Mouse (Mus musculus): ENCODE measurements around the gene Fosb. TPM values are rescaled to one million over a fixed set of nuclear protein-coding genes. Genes with fewer than 3 reads are reported as not detected.
"Not testable (repeated sequence)": the region's sequence is repeated elsewhere in the genome, so short reads cannot be mapped to it uniquely, and the experiment has no call there.

Fosb gene
- polyA plus RNA-seq, 1 experiment from 2014 or later = 0.03 TPM

DNA sequence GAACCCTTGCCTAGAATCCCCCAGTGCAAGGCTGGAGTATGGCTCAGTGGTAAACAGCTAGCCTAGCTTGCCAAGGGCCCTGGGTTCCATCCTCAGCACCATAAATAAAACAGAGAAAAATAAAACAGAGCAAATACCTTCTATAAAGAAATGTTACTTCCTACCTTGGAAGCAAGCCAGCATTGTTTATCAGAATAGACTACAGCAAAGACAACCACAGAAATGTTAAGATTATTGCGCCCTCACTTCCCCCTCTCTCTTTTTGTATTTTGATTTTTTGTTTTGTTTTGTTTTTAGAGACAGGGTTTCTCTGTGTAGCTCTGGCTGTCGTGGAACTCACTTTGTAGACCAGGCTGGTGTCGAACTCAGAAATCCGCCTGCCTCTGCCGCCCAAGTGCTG lies 12.1 kb downstream of the Fosb start:
- Histone ChIP-seq H3K4me2 (no peak overlapping the region), H3K27me3 (peaks cover 22% of the 10 kb centered on the region), H3K4me1 (replicated peaks) (peaks cover 26% of the 10 kb centered on the region), H3K9me3 (replicated peaks) (no peaks in the 10 kb centered on the region; the same call in 1 of the 2 replicates), H3K36me3 (replicated peaks) (no peaks in the 10 kb centered on the region), H3K9ac (no peak overlapping the region), H3K27ac (replicated peaks) (no peak overlapping the region), H3K4me3 (replicated peaks) (no peak overlapping the region)
- ATAC-seq (ENCODE audit: insufficient read depth) = no peak
- 82% methylated on average over 5 of the region's 5 CpGs for WGBS (ENCODE audit: insufficient replicate concordance)

DNA sequence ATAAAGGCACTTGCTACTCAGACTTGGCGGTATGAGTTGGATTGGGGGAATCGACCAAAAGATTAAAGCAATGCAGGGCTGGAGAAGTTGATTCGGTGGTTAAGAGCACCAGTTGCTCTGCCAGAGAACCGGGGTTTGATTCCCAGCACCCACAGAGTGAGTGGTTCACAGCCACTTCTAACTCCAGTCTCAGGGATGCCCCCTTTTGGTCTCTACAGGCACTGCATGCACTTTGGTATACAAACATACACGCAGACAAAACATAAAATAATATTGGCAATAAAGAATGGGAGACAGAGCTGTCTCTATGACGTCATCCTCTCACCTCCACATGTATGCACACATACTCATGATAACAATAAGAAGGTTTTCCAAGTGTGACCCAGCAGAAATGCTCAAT lies 12.8 kb downstream of the Fosb start:
- Histone ChIP-seq H3K9ac (no peak overlapping the region), H3K9me3 (replicated peaks) (no peaks in the 10 kb centered on the region; the same call in 1 of the 2 replicates), H3K27me3 (peaks cover 14% of the 10 kb centered on the region), H3K36me3 (replicated peaks) (no peaks in the 10 kb centered on the region), H3K27ac (replicated peaks) (no peak overlapping the region), H3K4me1 (replicated peaks) (peaks cover 30% of the 10 kb centered on the region), H3K4me2 (no peak overlapping the region), H3K4me3 (replicated peaks) (no peak overlapping the region)
- WGBS (ENCODE audit: insufficient replicate concordance) = 78% methylated on average over 6 of the region's 6 CpGs
- no peak for ATAC-seq (ENCODE audit: insufficient read depth)

DNA sequence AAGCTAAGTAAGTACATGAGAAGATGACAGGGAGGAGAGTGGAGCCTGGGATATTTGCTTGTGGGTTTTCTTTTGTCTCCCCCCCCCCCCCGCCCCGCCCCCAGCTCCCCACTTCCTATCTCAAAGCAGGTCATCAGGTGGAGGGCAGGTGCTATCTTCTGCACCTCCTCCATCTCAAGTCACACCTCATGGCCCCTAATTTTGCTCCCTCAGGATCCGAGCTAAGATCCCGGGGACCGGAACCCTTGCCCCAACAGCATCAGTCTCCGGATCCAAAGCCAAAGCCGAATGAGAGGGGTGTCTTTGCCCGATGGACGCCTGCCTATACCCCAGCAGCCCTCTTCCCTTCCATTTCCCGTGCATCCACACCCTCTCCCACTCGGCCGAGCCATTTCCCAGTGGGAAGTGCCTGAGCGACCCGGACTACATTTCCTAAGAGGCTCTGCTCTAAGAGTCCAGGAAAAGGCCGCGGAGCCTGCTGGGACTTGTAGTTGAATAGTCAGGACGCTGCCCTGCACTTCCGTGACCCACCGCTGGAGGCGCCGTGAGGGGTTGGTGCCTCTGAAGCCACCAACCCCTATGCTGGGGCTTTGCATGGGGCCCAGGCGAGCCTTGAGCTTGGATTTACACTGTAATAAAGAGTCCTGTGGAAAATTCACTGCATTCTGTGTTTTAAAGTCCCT lies 14.2 kb downstream of the Fosb start:
- no peaks in the 10 kb centered on the region for H3K36me3 ChIP-seq (replicated peaks)
- peak; percentile 20; the same call in 1 of the 2 replicates for ATAC-seq (ENCODE audit: insufficient read depth)
- peaks cover 35% of the 10 kb centered on the region for H3K4me1 ChIP-seq (replicated peaks)
- H3K9me3 ChIP-seq (replicated peaks) = no peaks in the 10 kb centered on the region; the same call in 1 of the 2 replicates
- no peak overlapping the region for H3K27ac ChIP-seq (replicated peaks)
- H3K4me2 ChIP-seq = peak overlapping the region; percentile 80
- WGBS (ENCODE audit: insufficient replicate concordance) = 10% methylated on average over 22 of the region's 22 CpGs
- H3K9ac ChIP-seq = peak overlapping the region; percentile 48; the same call in 1 of the 2 replicates
- peak overlapping the region; percentile 54 for H3K4me3 ChIP-seq (replicated peaks)
- H3K27me3 ChIP-seq = peaks cover 4% of the 10 kb centered on the region; the same call in 1 of the 2 replicates

DNA sequence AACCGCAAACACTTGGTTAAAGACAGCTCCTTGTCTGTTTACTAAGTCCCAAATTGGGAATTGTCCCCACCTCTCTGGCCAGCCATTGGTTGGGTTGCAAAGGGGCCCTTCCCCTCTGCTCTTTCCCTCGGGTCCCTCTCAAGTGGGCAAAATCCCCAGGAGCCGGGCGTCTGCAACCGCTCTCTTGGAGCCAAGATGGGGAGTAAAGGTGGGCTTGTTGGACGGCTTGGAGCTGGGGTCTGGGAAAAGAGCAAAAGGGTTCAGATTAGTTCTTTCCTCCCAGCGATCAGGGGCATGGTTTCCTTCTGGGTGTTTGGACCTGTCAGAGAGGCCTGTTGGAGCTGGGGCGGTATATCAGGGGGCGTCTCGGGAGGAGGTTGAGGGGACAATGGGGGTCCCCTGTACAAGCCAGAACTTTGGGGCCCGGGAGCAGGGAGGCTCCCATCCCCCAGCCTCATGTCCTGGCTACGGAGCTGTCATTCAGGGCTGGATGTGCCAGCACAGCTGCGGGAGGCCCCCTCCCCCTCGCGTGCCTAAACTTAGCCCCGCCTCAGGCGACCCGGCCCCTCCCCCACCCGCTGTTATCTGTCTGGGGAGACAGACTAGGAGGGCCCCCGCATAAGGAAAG lies 18.8 kb downstream of the Fosb start:
- Histone ChIP-seq H3K27ac (replicated peaks) (peak overlapping the region; percentile 72), H3K4me2 (peak overlapping the region; percentile 84), H3K27me3 (peaks cover 15% of the 10 kb centered on the region), H3K4me3 (replicated peaks) (peak overlapping the region; percentile 56), H3K4me1 (replicated peaks) (peaks cover 36% of the 10 kb centered on the region), H3K9ac (peak overlapping the region; percentile 50), H3K9me3 (replicated peaks) (no peaks in the 10 kb centered on the region), H3K36me3 (replicated peaks) (no peaks in the 10 kb centered on the region)
- WGBS (ENCODE audit: insufficient replicate concordance) = 2% methylated on average over 20 of the region's 20 CpGs
- peak; percentile 73 for ATAC-seq (ENCODE audit: insufficient read depth)

DNA sequence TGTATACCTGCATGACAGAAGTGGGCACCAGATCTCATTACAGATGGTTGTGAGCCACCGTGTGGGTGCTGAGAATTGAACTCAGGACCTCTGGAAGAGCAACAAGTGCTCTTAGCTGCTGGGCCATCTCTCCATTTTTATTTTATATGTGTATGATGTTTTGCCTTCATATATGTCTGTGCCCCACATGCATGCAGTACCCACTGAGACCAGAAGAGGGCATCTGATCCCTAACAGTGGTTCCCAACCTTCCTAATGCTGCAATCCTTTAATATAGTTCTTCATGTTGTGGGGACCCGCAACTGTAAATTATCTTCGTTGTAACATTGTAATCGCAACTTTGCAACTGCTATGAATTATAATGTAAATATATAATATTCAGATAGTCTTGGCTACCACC lies 25.1 kb downstream of the Fosb start:
- no peak for ATAC-seq (ENCODE audit: insufficient read depth)
- Histone ChIP-seq H3K4me2 (no peak overlapping the region), H3K9me3 (replicated peaks) (no peaks in the 10 kb centered on the region), H3K4me3 (replicated peaks) (no peak overlapping the region), H3K4me1 (replicated peaks) (peaks cover 26% of the 10 kb centered on the region), H3K9ac (no peak overlapping the region), H3K27me3 (peaks cover 73% of the 10 kb centered on the region), H3K36me3 (replicated peaks) (no peaks in the 10 kb centered on the region), H3K27ac (replicated peaks) (no peak overlapping the region)
- WGBS (ENCODE audit: insufficient replicate concordance) = 11% methylated on average over 4 of the region's 4 CpGs

DNA sequence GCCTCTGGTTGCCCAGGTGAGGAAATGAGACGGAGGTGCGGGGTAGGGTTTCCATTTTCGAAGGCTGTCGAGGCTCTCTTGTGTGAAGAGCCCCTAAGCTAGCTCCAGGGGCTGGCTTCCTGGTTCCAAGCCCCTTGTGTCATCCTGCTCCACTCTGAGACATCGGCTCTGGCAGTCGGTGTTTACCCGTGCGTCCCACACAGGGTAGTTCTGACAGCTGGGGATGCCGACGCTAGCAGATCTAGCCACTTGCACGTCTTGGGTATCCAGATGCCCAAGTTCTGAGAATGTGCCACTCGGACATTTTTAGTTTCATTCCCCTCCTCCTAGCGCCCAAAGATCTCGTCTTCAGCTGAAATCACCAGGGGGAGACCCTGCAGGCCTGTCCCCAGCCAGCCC lies 26.4 kb downstream of the Fosb start:
- Histone ChIP-seq H3K27me3 (peaks cover 87% of the 10 kb centered on the region), H3K4me3 (replicated peaks) (peak overlapping the region; percentile 58), H3K36me3 (replicated peaks) (no peaks in the 10 kb centered on the region), H3K4me2 (peak overlapping the region; percentile 98), H3K9ac (0 out of 2 replicates have a peak overlapping the region, but pooled peaks have one; percentile 51), H3K27ac (replicated peaks) (no peak overlapping the region), H3K9me3 (replicated peaks) (no peaks in the 10 kb centered on the region), H3K4me1 (replicated peaks) (peaks cover 31% of the 10 kb centered on the region)
- 42% methylated on average over 14 of the region's 14 CpGs for WGBS (ENCODE audit: insufficient replicate concordance)
- no peak for ATAC-seq (ENCODE audit: insufficient read depth)

DNA sequence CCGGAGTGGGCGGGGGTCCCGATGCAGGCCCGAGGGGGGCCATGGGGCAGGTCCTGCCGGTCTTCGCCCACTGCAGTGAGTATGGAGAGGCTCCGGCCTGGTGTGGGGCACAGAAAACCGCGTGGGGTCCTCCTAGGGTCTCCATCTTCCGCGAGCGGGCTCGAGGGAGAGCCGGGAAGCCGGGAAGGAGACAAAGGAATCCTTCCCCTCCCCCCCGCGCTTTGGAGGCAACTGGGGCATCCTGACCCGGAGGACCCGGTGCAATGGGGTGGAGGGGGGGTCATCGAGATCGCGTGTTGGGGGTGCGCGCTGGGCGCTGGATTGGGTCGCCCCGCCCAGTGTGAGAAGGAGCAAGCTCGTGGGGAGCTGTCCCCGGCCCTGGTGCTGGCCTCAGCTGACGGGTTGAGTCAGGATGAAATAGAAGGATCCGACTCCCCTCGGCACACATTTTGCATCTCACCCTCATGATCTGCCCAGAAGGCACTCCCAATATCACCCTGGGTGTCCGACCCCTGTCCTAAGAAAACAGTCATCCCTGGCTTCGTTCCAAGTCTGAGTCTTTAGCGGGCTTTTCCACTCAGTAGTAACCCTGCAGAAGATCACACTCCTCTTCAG lies 27.0 kb downstream of the Fosb start:
- H3K4me3 ChIP-seq (replicated peaks) = peak overlapping the region; percentile 58
- peak overlapping the region; percentile 51; the same call in 1 of the 2 replicates for H3K9ac ChIP-seq
- peaks cover 92% of the 10 kb centered on the region for H3K27me3 ChIP-seq
- H3K27ac ChIP-seq (replicated peaks) = no peak overlapping the region
- peak overlapping the region; percentile 98 for H3K4me2 ChIP-seq
- ATAC-seq (ENCODE audit: insufficient read depth) = peak; percentile 51
- H3K4me1 ChIP-seq (replicated peaks) = peaks cover 31% of the 10 kb centered on the region
- H3K36me3 ChIP-seq (replicated peaks) = no peaks in the 10 kb centered on the region
- no peaks in the 10 kb centered on the region for H3K9me3 ChIP-seq (replicated peaks)
- WGBS (ENCODE audit: insufficient replicate concordance) = 1% methylated on average over 35 of the region's 35 CpGs

DNA sequence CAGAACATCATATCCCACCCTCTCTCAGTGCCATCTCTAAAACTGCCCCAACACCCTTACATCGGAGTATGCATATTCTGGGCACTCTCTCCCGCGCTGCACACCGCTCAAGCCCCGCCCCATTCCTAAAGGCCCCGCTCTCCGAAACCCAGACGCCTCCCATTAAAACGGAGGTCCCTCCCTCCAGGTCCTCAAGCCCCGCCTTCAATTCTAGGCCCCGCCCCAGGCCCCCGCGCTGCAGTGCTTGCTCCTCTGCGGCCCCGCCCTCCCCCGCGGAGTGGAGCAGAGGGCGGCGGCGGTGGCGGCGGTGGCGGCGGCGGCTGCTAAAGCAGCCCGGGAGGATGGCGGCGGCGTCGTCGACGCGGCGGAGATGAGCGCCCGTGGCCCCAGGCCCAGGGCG lies 27.5 kb downstream of the Fosb start, which contains the start of gene Rtn2:
Rtn2 (plus strand) TSS at position 240 of the 400 bp plus-strand sequence.
- Histone ChIP-seq H3K4me3 (replicated peaks) (peak within 1 kb of the TSS; percentile 58), H3K4me2 (peak within 1 kb of the TSS; percentile 98), H3K9me3 (replicated peaks) (no peaks in the 10 kb centered on the region), H3K4me1 (replicated peaks) (peaks cover 31% of the 10 kb centered on the region), H3K27me3 (peaks cover 94% of the 10 kb centered on the region), H3K9ac (peak within 1 kb of the TSS; percentile 51; the same call in 1 of the 2 replicates), H3K36me3 (replicated peaks) (no peaks in the 10 kb centered on the region), H3K27ac (replicated peaks) (0 out of 2 replicates have a peak within 1 kb of the TSS, but pooled peaks have one; percentile 51)
- WGBS (ENCODE audit: insufficient replicate concordance) = 1% methylated on average over 36 of the region's 37 CpGs
- ATAC-seq (ENCODE audit: insufficient read depth) = peak; percentile 84

DNA sequence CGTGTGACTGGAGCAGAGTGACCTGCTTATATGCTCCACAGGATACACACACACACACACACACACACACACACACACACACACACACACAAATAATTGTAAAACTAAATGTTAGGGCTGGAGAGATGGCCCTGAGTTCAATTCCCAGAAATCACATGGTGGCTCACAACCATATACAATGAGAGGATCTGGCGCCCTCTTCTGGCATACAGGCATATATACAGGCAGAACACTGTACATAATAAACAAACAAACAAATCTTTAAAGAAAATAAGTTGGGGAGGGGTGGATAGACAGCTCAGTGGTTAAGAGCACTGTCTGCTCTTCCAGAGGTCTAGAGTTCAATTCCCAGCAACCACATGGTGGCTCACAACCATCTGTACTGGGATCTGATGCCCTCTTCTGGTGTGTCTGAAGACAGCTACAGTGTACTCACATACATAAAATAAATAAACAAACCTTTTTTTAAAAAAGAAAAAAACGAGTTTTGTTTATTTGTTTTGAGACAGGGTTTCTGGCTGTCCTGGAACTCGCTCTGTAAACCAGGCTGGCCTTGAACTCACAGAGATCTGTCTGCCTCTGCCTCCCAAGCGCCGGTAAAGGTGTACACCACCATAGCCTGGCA lies 28.1 kb downstream of the Fosb start:
- 0 out of 2 replicates have a peak overlapping the region, but pooled peaks have one; percentile 51 for H3K27ac ChIP-seq (replicated peaks)
- H3K4me2 ChIP-seq = peak overlapping the region; percentile 98
- peaks cover 94% of the 10 kb centered on the region for H3K27me3 ChIP-seq
- H3K4me3 ChIP-seq (replicated peaks) = peak overlapping the region; percentile 58
- peaks cover 31% of the 10 kb centered on the region for H3K4me1 ChIP-seq (replicated peaks)
- WGBS (ENCODE audit: insufficient replicate concordance) = 24% methylated on average over 6 of the region's 6 CpGs
- ATAC-seq (ENCODE audit: insufficient read depth) = peak; percentile 4; the same call in 1 of the 2 replicates
- not testable (repeated sequence) for H3K9ac ChIP-seq; H3K9me3 ChIP-seq (replicated peaks); H3K36me3 ChIP-seq (replicated peaks)

DNA sequence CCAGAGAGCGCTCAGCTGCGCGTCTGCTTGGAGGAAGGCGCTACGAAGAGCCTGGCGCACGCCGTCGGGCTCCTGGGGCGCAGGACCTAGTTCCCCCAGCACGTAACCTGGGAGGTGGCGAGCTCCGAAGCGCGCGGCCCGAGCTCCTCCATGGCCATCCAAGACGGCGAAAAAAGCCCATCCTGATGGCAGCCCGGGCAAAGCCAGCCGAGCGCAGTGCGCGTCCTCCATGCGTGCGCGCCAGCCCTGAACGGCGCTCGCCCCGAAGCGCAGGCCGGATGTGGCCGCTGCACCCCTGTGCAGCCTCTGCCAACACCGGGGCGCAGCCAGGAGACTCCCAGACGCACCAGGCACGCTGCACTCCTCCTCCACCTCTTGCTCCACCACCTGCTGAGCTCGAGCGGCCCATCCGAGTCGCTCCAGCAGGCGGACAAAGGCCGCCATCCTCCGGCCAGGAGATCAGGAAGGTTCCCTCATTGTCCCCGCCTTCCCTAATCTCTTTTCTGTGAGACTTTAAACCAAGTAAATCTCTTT lies 30.2 kb downstream of the Fosb start, which contains the start of gene Ppm1n:
Ppm1n (minus strand) TSS at position 484 of the 534 bp plus-strand sequence.
- no peak for ATAC-seq (ENCODE audit: insufficient read depth)
- Histone ChIP-seq H3K36me3 (replicated peaks) (no peaks in the 10 kb centered on the region), H3K4me2 (peak within 1 kb of the TSS; percentile 28), H3K27me3 (peaks cover 81% of the 10 kb centered on the region), H3K4me3 (replicated peaks) (0 out of 2 replicates have a peak within 1 kb of the TSS, but pooled peaks have one; percentile 9), H3K27ac (replicated peaks) (no peak within 1 kb of the TSS), H3K9me3 (replicated peaks) (no peaks in the 10 kb centered on the region), H3K4me1 (replicated peaks) (peaks cover 31% of the 10 kb centered on the region), H3K9ac (no peak within 1 kb of the TSS)
- 1% methylated on average over 46 of the region's 46 CpGs for WGBS (ENCODE audit: insufficient replicate concordance)

Data from liver, embryonic 15.5 days (tissue).